Mouse (Mus musculus) kidney, adult 2 months (tissue): ENCODE results near the gene Vsir. TPM values are rescaled to one million over a fixed set of nuclear protein-coding genes. Genes with fewer than 3 reads are reported as not detected.

ENCODE experiments used
- DNase-seq: peaks from one replicate; pipeline ENCODE4 v3.0.0; 2021
- H3K27ac ChIP-seq: fragments of 200-500 bp; 2 replicates; pipeline ENCODE4 v1.5.1; 2012; ENCODE audit warnings: low read depth, low read length, control low read depth, inconsistent platforms; ENCODE audit not compliant: insufficient read depth
- H3K27me3 ChIP-seq: fragments of 200-500 bp; replicated peaks from 2 replicates; pipeline ENCODE4 v1.6.1; 2012; ENCODE audit warnings: mild to moderate bottlenecking, moderate library complexity, low read length, inconsistent platforms; ENCODE audit not compliant: control insufficient read depth, insufficient read depth
- H3K36me3 ChIP-seq: fragments of 200-500 bp; 2 replicates; pipeline ENCODE4 v1.6.1; 2012; ENCODE audit warnings: mild to moderate bottlenecking, moderate library complexity, low read length, inconsistent platforms; ENCODE audit not compliant: control insufficient read depth, insufficient read depth
- H3K4me1 ChIP-seq: fragments of 200-500 bp; 2 replicates; pipeline ENCODE4 v1.6.1; 2011; ENCODE audit warnings: low read length; ENCODE audit not compliant: control insufficient read depth, insufficient read depth
- H3K4me3 ChIP-seq: fragments of 200-500 bp; 2 replicates; pipeline ENCODE4 v1.5.1; 2011; ENCODE audit warnings: mild to moderate bottlenecking, low read depth, low read length, control low read depth; ENCODE audit not compliant: insufficient read depth
- CTCF ChIP-seq: fragments of 200-500 bp; conservative IDR thresholded peaks from 2 replicates; pipeline ENCODE4 v1.5.1; 2011; ENCODE audit warnings: low read depth, mild to moderate bottlenecking, control low read depth, low read length, moderate library complexity, mixed read lengths; ENCODE audit not compliant: insufficient read depth, insufficient read length
- POLR2A ChIP-seq: fragments of 200-500 bp; IDR thresholded peaks from one replicate; pipeline ENCODE4 v1.6.1; 2011; ENCODE audit warnings: low read depth, low read length, control low read depth
- whole genome bisulfite sequencing: fragments of 180-500 bp; shearing (Covaris S2); methylation state at CpG from one replicate; pipeline ENCODE4 v1.1.7; 2018; 5-methylcytosine and 5-hydroxymethylcytosine counted together
- polyA plus RNA-seq: library from polyadenylated mRNA; depleted of rRNA; stranded (reverse); fragments of >200 nt; gene quantifications from 2 replicates; pipeline ENCODE4 v1.2.3, GENCODE M21; 2012

Gene Vsir
- polyA plus RNA-seq, 1 experiment: 20.8 TPM

DNA sequence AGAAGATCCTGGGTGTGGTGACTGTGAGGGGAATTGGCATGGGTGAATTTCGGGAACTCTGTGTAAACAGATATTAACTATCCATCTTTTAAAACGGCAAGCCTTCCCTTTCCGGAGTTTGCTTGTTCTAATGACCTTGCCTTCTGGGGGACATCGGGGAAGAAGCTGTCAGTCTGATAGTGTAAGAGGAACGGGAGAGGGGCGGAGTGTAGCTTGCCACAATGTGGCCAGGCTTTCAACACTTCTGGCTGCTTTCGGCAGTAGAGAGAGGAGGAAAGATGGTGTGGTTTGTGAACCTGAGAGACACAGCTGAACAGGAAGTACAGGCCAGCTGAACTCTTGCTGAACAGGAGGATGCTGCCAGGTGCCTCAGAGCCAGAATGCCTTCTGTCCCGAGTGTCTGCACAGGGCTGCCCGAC lies 42.8 kb downstream of the Vsir start:
- 25% methylated on average over 9 of the region's 9 CpGs for WGBS
- Histone ChIP-seq H3K27me3 (no peaks in the 10 kb centered on the region), H3K4me1 (no peaks in the 10 kb centered on the region), H3K4me3 (no peak overlapping the region), H3K36me3 (no peaks in the 10 kb centered on the region), H3K27ac (no peak overlapping the region)
- peak; percentile 35 for DNase-seq
- TF ChIP-seq POLR2A (no peak), CTCF (no peak)

GRCm38 (mm10) chr10:60390177-60390903 lies 43.7 kb downstream of the Vsir start:
- Histone ChIP-seq H3K4me3 (no peak overlapping the region), H3K4me1 (no peaks in the 10 kb centered on the region), H3K27me3 (no peaks in the 10 kb centered on the region), H3K27ac (no peak overlapping the region), H3K36me3 (no peaks in the 10 kb centered on the region)
- no peak for DNase-seq
- 63% methylated on average over 6 of the region's 6 CpGs for WGBS
- no peak for TF ChIP-seq CTCF
- TF ChIP-seq POLR2A: no peak

- 83% methylated on average over 5 of the region's 5 CpGs for WGBS
- DNase-seq: no peak
- TF ChIP-seq POLR2A: no peak
- TF ChIP-seq CTCF: no peak
- H3K4me1 ChIP-seq: no peaks in the 10 kb centered on the region
- no peak overlapping the region for H3K27ac ChIP-seq
- no peak overlapping the region for H3K4me3 ChIP-seq
- H3K27me3 ChIP-seq: no peaks in the 10 kb centered on the region
- no peaks in the 10 kb centered on the region for H3K36me3 ChIP-seq
These were observed 44.3 kb downstream of the Vsir start for GRCm38 (mm10) chr10:60390904-60391420.

DNA sequence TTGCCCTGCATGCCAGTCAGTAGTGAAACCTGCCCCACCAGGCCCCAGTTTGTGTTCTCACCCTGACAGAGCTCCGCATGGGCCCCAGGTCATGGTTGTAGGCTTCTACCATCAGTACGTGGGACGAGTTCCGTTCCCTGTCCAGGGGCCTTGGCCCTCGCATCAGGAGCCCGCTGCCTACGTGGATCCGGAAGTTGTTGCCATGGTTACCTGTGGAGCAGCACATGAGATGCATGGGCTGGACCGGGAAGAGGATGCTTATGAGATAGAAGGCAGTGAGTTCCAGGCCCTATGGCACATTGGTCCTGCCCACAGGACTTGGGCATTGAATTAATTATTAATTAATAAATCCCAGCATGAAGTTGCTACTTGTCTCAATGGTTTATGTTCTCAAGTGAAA lies 45.0 kb downstream of the Vsir start:
- Histone ChIP-seq H3K36me3 (no peaks in the 10 kb centered on the region), H3K27me3 (no peaks in the 10 kb centered on the region), H3K27ac (no peak overlapping the region), H3K4me3 (no peak overlapping the region), H3K4me1 (no peaks in the 10 kb centered on the region)
- WGBS: 94% methylated on average over 9 of the region's 9 CpGs
- DNase-seq: no peak
- TF ChIP-seq POLR2A (no peak), CTCF (no peak)

GRCm38 (mm10) chr10:60394936-60395335 lies 48.3 kb downstream of the Vsir start:
- Histone ChIP-seq H3K4me3 (no peak overlapping the region), H3K27me3 (no peaks in the 10 kb centered on the region), H3K36me3 (no peaks in the 10 kb centered on the region), H3K27ac (no peak overlapping the region), H3K4me1 (no peaks in the 10 kb centered on the region)
- DNase-seq: no peak
- 66% methylated on average over 7 of the region's 7 CpGs for WGBS
- no peak for TF ChIP-seq POLR2A
- no peak for TF ChIP-seq CTCF

GRCm38 (mm10) chr10:60395605-60396004 lies 49.0 kb downstream of the Vsir start:
- WGBS: 76% methylated on average over 5 of the region's 5 CpGs
- no peak overlapping the region for H3K4me3 ChIP-seq
- TF ChIP-seq POLR2A (no peak), CTCF (no peak)
- no peaks in the 10 kb centered on the region for H3K36me3 ChIP-seq
- DNase-seq: no peak
- no peak overlapping the region for H3K27ac ChIP-seq
- H3K4me1 ChIP-seq: no peaks in the 10 kb centered on the region
- no peaks in the 10 kb centered on the region for H3K27me3 ChIP-seq

DNA sequence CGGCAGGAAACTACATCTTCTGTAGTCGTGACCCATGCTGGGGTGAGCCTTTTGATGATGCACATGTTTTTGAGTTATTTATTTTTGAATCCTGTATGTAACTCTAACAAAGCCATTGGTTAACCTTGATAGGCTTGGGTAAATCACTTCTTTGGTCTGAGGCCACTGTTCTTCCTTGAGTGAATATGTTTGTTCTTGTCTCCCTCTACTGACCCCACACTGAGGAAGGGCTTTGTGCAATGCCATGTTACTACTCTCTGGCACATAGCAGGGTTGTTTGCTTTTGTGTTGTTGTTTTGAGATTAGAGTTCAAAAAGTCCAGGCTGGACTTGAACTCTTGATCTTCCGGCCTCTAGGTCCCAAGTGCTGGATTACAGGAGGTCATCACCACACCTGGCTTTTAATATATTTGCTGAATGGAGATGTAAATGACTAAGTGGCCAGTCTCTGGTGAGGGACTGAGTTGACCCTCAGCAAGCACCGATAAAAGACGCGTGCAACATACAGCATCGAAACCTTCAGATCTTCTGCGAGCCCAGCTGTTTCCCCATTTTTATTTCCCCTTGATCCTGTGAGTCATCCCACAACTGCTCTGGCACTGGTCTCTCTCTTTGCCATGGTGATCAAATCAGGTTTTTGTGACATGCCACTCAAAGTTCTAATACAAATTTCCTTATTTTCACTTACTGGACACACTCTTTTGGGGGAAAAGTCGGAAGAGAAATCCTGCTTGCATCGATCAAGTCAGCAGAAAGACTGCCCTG lies 51.6 kb downstream of the Vsir start:
- H3K27ac ChIP-seq: no peak overlapping the region
- H3K4me1 ChIP-seq: no peaks in the 10 kb centered on the region
- WGBS: 88% methylated on average over 10 of the region's 10 CpGs
- H3K4me3 ChIP-seq: no peak overlapping the region
- no peak for TF ChIP-seq CTCF
- TF ChIP-seq POLR2A: no peak
- H3K27me3 ChIP-seq: no peaks in the 10 kb centered on the region
- no peaks in the 10 kb centered on the region for H3K36me3 ChIP-seq
- no peak for DNase-seq

DNA sequence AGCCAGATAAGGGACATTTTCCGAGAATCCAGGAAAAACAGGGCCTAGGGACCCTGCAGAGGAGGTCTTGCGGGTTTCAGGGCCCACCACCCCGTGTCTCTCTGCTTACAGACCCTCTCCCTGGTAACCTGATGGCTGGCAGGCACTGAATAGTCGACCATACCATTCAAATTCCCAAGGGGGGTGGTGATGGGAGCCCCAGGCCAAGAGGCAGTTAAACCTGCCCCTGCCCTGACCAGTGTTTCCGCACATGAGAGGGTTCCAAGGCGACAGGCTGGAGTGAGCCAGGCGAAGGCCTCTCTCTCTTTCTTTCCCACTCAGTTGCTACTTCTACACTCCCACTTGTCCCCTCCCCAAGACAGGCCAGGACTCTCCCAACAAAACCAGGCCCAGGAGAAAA lies 52.8 kb downstream of the Vsir start, which contains the start of gene Gm17455:
TSS of gene Gm17455 (plus strand) at position 278 of the 400 bp plus-strand sequence.
- WGBS: 69% methylated on average over 7 of the region's 7 CpGs
- TF ChIP-seq CTCF (no peak), POLR2A (no peak)
- H3K4me3 ChIP-seq: no peak within 1 kb of the TSS
- H3K4me1 ChIP-seq: no peaks in the 10 kb centered on the region
- H3K27me3 ChIP-seq: no peaks in the 10 kb centered on the region
- no peak for DNase-seq
- H3K27ac ChIP-seq: no peak within 1 kb of the TSS
- no peaks in the 10 kb centered on the region for H3K36me3 ChIP-seq
